Mouse (Mus musculus): Measurements from ENCODE around the gene Nol9.

Gene Nol9

GRCm38 (mm10) chr4:152010707-152011134, 28.4 kb upstream of the Nol9 start:
- no peak for DNase-seq (ENCODE audit: low read depth, low spot score)

GRCm38 (mm10) chr4:152011171-152011760, 27.9 kb upstream of the Nol9 start:
- no peak for DNase-seq (ENCODE audit: low read depth, low spot score)

GRCm38 (mm10) chr4:152012109-152012508, 27.0 kb upstream of the Nol9 start:
- DNase-seq (ENCODE audit: low read depth, low spot score) = no peak

GRCm38 (mm10) chr4:152013036-152013813, 25.9 kb upstream of the Nol9 start:
- no peak for DNase-seq (ENCODE audit: low read depth, low spot score)

- DNase-seq (ENCODE audit: low read depth, low spot score) = no peak
Measured at GRCm38 (mm10) chr4:152019073-152019472, 20.0 kb upstream of the Nol9 start.

- DNase-seq (ENCODE audit: low read depth, low spot score) = no peak
Measured at GRCm38 (mm10) chr4:152020024-152020423, 19.1 kb upstream of the Nol9 start.

GRCm38 (mm10) chr4:152021568-152022097, 17.5 kb upstream of the Nol9 start:
- no peak for DNase-seq (ENCODE audit: low read depth, low spot score)

- no peak for DNase-seq (ENCODE audit: low read depth, low spot score)
Measured at GRCm38 (mm10) chr4:152022506-152022905, 16.6 kb upstream of the Nol9 start.

GRCm38 (mm10) chr4:152024525-152024924, 14.6 kb upstream of the Nol9 start:
- DNase-seq (ENCODE audit: low read depth, low spot score) = no peak

- DNase-seq (ENCODE audit: low read depth, low spot score) = peak; percentile 77
Measured at GRCm38 (mm10) chr4:152026751-152027508, 12.2 kb upstream of the Nol9 start.

GRCm38 (mm10) chr4:152027524-152027923, 11.6 kb upstream of the Nol9 start, which contains the start of gene Zbtb48:
Gene Zbtb48 (minus strand): TSS chr4:152027671.
- peak; percentile 97 for DNase-seq (ENCODE audit: low read depth, low spot score)

- DNase-seq (ENCODE audit: low read depth, low spot score) = no peak
Measured at GRCm38 (mm10) chr4:152028456-152028855, 10.7 kb upstream of the Nol9 start.

GRCm38 (mm10) chr4:152029087-152029486, 10.0 kb upstream of the Nol9 start:
- no peak for DNase-seq (ENCODE audit: low read depth, low spot score)

GRCm38 (mm10) chr4:152029997-152030396, 9.1 kb upstream of the Nol9 start:
- no peak for DNase-seq (ENCODE audit: low read depth, low spot score)

GRCm38 (mm10) chr4:152032922-152033321, 6.2 kb upstream of the Nol9 start:
- DNase-seq (ENCODE audit: low read depth, low spot score) = no peak

- peak; percentile 83 for DNase-seq (ENCODE audit: low read depth, low spot score)
Measured at GRCm38 (mm10) chr4:152036464-152036863, 2.7 kb upstream of the Nol9 start.

- DNase-seq (ENCODE audit: low read depth, low spot score) = no peak
Measured at GRCm38 (mm10) chr4:152038225-152038984, 716 bp upstream of the Nol9 start, which contains the start of gene Tas1r1. Gene Tas1r1 (minus strand): TSS chr4:152038568.

GRCm38 (mm10) chr4:152039831-152040310, 750 bp downstream of the Nol9 start:
- no peak for DNase-seq (ENCODE audit: low read depth, low spot score)

- no peak for DNase-seq (ENCODE audit: low read depth, low spot score)
Measured at GRCm38 (mm10) chr4:152041924-152042641, 3.0 kb downstream of the Nol9 start.

- DNase-seq (ENCODE audit: low read depth, low spot score) = peak; percentile 45
Measured at GRCm38 (mm10) chr4:152043171-152043570, 4.0 kb downstream of the Nol9 start.

All from R1 (cell line).